Mouse (Mus musculus) cerebellum, postnatal 36 days (tissue): Measurements from ENCODE around the gene Srpx2.

Source experiments
- DNase-seq, 2 experiments: peaks; one replicate each; pipeline ENCODE4 v3.0.0; 2021 to 2022; ENCODE audit warnings: mixed read lengths in 2 of 2

Gene Srpx2

DNA sequence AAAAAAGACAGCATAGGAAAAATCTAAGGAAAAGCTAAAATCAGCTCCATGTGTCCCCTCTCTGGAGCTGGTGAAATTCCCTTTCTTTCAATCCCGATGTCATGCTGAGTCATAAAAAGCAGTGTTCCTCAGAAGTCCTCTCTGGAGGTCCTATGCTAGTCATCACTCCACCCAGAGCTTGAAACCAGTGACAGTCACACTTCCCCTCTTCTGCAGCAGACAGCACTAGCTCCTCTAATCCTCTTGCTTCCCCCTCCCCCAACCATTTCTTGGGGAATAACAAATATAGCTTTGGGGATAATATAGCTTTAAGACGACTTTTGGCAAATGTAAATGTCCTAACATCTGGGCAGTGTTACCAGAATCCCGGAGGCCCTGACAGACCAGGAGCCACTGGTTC lies at the start of gene Srpx2:
Srpx2 (plus strand) TSS at position 166 of the 400 bp plus-strand sequence.
- DNase-seq, result no peak

DNA sequence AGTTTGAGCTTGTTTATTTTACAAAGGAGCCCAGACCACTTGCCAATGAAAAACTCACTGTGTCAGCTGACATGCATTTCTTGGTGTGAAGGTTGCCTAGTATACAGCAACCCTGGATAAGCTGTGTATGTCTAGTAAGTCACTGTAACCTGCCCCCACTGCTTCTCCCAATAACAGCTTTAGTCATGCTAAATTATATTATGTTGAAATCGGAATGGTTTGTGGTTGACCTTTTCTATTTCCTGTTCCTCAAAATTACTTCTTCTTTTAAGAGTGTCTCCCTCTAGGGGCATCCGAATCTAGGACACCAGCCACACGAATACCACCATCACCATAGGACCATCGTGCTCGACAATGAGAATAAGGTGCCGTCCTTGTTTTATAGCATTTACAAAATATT lies 38.5 kb upstream of the Srpx2 start:
- no peak for DNase-seq

DNA sequence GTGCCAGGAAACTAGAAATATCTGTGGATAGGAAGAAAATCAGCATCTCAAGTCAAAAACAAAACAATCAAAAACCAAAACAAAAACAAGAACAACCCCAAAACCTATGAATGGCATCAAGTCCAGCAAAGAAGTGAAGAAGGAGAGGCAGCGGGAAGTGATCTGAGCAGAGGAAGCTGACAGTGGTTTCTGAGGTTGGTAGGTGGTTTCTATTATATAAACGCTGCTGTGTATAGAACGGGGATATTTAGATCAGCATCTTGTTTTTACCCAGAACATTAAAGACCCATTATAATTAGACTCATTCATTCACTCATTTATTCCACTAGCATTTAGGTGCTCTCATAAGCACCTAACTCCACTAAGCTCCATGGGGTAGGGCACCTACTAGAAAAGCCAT lies 20.9 kb upstream of the Srpx2 start:
- no peak for DNase-seq

DNA sequence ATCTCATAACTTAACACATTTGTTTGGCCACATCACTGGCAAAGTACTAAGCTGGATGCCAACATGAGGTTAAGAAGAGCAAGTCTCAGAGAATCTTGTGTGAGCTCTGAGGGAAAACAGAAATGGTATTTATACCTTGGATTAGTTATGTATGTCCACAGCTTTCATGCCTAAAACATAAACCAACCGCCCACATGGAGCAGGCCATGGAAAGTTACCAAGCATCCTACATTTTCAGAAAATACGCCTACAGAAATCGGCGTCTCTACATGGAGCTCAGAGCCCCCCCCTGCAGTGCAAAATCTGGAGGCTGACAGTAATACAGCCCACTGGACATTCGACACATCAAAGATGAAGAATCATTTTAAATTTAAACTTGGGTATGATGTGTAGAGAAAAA lies 20.1 kb upstream of the Srpx2 start:
- DNase-seq, result no peak

DNA sequence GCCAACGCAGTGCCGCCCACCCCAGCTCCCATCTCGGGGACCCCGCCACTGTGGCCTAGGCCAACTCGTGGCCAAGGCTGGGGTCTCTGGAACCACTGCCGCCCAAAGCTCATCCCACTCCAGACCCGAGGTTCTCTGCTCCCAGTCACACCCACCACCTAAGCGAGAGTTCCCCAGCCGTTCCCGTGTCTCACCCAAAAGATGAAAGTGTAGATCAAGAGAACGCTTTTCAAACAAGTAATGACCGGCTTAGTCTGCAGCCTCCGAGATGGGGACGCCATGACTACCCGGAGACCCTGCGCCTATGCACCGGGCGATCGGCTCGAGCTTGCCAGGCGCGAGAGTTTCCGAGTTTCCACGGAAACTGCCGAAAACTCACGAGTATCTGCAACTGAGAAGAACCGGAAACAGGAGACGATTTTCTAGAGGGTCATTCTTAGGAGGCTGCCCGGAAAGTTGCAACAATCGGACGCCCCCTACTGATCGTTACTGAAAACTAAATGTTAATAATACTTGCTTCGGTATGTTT lies 10.1 kb upstream of the Srpx2 start, which contains the start of gene Tspan6:
Tspan6 (minus strand) TSS at position 416 of the 529 bp plus-strand sequence.
- peak; percentile 74 to 75 for DNase-seq

DNA sequence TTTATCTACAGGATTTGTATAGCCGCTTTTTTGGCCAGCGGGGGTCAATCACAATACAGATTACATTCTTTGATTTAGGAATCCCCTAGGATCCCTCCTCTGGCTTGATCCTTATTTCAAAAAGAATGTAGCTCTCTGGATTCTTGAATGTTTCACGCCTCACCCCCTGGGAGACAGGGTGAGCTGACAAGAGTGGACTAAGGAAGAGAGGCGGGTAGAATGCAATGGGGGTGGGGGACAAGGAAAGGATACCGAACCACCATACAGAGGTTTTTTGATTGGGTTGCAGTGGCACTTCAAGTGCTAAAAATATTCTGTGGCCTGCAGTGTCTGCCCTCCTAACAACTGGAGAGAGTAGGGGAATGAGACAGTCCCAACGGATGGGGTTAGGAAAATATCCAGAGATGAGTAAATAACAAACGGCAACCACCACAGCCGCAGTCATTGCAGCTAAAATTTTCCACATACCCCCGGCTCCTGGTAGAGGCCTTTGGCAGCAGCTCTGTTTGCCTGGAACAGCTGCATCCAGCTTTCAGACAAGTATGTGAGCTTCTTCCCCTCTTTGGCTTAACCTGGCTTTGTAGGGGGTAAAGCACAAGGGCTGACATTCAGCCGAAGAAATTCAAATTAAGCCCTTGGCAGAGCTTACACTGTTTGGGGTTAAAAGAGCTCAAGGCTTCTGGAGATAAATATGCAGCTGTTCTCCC lies 3.3 kb downstream of the Srpx2 start:
- DNase-seq, result no peak

DNA sequence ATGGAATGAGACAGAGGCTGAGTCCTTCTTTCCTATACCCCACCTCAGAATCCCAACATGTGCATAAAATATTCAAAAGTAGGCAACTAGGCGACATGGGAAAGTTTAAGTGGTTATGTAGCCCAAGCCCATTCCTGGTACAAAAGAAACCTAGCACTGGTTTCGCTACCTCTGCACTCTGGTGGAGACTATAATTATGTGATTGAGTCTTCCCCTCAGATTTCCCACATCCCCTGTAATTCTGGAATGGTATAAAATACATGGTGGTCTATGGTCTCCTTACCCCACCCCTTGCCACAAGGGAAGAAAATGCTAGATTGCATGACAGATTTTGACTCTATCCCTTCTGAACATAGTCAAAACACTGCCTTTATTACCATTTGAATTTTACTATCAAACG lies 4.8 kb downstream of the Srpx2 start:
- DNase-seq, result no peak

DNA sequence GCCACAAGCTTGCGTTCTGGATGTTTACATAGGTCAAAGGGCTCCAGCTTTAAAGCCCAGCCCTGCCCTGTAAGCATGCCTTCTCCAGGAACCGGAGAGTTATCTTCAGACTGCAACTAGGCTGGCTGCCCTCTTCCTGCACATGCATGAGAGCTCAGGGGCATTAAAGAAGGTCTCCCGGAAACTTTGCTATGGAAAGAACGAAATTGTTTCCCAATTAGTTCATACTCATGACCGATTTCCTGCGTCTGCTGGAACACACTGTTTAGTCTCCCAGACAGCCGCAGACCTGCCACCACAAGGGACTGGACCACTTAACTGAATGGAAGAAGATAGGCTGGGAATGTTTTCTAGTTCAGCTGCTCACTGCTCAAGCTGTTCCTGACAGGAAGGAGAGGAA lies 6.0 kb downstream of the Srpx2 start:
- no peak for DNase-seq

DNA sequence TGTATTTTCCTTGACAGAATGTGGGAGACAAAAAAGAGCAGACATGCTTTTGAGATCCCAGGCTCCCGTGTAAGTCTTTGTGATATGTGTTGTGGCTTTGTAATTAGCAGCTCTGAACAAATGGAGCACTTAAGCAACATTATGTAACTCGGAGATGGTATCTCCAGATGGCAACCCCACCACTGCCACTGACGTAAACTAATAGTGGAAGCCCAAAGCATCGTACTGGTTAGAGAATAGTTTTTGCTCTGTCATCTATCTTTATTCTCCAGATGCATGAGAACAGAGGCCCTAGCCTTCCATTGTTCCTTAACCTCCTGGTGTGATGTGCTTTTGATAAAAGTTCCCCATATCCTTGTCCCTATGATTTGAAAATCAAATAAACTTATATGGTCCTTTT lies 13.0 kb downstream of the Srpx2 start:
- DNase-seq, result no peak

DNA sequence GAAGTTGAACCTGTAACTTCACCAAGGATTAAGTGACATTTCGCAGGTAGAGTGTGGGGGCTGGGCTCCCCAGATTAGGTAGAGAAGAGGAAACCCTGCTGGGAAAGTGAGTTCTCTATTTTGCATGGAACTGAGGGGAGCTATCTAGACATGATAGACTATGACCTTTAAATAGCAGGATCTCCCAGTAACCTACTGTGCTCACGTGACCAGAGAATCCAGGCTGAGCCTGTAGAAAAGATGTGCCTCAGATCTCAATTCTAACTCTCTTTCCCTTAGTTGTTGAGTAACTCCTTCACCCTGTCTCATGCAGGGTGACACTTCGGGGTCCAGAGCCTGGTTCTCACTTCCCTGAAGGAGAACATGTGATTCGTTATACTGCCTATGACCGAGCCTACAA lies 18.5 kb downstream of the Srpx2 start:
- no peak for DNase-seq

DNA sequence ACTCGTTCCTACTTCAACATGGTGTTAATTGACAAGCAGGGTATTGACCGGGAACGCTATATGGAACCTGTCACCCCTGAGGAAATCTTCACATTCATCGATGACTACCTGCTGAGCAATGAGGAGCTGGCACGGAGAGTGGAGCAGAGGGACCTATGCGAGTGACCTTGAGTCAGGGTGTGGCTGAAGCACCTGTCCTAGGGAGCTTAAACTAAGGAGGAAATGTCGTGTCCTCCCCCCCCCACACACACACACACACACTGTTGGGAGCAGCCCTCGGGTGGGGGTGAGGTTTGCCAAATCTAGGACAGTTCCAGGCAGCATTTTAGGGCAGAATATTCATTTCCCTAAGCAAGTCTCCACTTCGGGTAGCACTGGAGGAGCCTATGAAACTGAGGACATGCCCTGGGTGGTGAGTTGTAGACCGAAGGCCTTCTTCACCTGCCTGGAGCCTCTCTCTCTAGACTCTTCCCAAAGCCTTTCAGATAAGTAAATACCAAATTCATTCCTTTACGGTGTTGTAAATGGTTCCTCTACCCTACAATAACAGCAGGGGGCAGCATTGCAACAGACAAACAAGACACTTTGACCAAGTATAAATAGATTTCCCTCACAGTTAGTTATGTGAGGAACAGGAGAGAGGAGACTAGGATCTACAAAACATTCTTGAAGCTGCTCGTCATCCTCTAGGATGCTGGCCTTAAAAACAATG lies 23.2 kb downstream of the Srpx2 start:
- DNase-seq, result peak in 1 of 2 experiments; percentile 7

DNA sequence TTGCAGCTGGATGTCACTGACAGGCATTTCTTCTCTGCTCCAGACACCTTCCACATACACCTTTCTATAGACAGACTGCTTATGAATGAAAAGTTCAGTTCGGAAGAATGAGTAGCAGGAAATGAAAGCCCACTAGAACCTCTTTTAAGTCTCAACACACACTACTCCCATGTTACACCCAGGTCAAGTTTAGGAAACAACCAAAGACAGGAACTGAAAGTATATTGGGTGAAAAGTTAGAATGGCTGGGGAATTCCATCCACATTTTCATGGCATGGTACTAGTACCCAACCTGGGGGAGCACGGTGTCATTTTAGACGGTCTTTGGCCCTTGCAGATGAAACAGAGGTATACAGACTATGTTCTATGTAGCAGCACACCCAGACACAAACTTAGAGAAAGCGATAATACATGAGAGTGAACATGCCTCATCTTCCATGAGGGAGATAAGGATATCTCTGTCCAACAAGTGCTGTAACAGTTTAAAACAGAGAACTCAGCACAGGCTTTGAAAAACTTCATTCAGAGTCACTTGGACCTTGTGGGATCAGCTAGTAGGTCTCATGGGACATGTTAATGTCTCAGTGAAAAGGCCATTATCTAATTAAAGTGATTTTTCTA lies 28.5 kb downstream of the Srpx2 start:
- DNase-seq, result no peak

DNA sequence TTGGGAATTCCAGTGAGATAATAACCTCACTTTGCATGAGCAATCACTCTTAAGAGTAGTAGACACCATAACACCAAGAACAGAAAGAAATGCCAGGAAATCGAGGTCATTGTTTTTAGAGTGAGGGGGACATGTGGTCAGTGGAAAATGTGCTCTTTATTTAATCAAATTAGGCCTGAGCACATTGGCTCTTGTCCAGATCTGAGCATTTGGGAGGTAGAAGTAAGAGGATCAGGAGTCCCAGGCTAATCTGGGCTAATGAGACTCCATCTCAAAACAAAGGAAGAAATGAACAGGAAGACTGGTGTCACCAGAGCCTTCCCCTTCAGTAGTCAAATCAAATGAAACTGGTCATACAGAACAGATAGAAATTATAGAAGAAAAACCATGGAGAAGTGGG lies 31.3 kb downstream of the Srpx2 start:
- no peak for DNase-seq

DNA sequence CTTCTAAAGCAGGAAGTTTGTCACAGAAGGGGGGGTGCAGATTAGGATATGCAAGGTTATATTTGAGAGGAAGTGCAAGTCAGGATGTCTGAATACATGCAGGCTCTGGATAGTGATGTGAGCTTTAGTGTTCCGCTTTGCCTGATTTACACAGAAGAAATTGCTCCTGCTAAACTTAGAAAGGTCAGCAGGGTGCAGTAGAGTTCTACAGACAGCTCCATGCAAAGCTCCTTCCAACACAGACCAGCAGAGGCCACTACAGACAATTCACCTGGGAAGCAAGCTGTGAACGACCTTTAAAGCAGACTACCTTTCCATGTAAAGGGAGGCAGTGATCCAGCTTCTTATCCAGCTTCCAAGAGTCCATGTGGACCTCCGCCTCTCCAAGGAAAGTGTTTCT lies 39.2 kb downstream of the Srpx2 start:
- peak; percentile 33 to 58 for DNase-seq

DNA sequence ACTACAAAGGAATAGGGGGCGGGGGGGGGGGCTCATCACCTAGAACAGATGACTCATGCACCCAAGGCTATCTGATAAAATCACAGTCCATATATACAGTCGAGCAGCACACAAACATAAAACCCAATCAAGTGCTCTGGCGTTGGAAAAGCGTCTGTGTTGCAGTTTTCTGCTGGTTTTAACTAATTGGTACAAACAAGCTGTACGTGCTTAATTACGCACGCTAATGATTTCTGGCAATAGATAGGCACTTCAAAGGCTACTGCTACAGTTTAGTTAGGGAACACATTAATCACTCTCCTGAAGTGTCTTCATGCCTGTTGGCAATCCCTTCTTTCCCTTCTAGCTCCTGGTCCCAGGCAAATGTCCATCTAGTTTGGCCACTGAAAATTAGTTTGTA lies 46.4 kb downstream of the Srpx2 start:
- DNase-seq, result no peak

DNA sequence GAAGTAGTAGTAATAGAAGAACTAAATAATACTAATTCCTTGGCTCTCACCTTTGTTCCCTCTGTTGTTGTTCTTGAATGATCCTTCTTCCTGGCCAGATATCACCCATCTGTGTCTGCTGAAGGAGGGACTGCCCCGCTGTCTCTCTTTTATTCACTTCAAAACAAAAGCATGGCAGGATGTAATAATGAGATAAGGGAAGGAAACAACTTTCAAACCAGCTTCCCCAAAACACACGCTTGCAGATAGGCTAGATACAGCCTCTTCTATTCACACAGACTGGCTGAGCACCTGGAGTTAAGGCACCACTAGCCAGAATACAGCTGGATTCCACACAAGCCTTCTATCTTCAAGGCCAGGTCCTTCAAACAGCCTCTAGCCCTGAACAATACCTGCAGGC lies 52.4 kb downstream of the Srpx2 start:
- no peak for DNase-seq

DNA sequence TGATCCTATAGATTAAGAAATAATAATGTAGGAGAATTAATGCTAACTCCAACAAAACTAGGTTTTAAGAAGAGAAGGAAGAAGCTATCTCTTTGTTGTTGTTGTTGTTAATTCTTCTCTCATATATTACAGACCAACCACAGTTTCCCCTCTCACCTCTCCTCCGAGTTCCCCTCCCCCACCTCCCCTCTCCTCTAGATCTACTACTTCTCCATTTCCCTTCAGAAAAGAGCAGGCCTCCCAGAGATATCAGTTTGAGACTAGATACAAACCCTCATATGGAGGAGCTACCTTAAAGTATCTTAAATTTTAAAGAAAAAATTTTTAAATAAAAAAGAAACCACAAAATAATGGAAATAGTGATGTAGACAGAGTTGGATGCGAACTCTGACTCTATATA lies 56.4 kb downstream of the Srpx2 start:
- no peak for DNase-seq

DNA sequence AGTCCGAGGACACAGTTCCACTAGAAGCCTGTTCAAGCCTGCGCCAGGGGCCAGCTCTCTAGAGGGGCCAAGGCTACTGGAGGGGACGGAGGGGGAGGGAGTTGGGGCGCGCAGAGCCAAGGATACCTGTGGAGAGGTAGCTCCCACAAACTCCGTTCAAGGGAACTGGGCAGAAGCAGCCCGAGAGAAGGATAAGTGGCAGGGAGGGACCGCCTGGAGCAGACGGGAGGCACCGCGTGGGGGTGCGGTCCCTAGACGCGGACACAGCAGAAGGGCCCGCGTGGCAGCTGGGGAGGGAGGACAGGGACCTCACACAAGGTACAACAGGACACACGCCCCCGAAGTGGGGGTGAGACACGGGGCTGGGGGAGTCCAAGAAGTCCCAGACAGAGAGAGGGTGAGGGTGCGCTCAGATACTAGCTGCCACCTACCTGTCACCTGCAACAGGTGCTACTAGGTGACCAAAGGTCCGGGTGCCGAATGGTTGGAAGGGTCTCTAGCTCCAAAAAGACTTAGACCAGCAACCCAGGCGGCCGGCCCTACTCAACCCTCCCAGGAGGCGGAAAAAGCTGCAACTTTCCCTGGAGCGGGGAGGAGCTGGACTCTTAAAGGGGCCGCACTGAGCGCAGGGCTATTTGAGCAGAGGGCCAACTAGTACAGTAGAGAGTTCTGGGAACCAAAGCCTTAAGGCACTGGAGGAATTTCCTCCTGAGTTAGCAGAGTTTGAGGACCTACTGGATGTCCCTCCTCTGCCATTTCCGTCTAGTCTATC lies 73.2 kb downstream of the Srpx2 start, which contains the start of gene Sytl4:
Sytl4 (minus strand) TSS at position 582 of the 772 bp plus-strand sequence.
- DNase-seq, result peak in 1 of 2 experiments; percentile 2
